Mouse (Mus musculus): ENCODE measurements around the gene Sgtb. TPM values are rescaled to one million over a fixed set of nuclear protein-coding genes. Genes with fewer than 3 reads are reported as not detected.
A peak's percentile ranks its signal among the peaks of the same experiment; 100 is the strongest.

The Sgtb gene
- total RNA-seq, 2 experiments from 2014 or later, result 101 to 102 TPM

GRCm38 (mm10) chr13:104101606-104102235 is 7.8 kb upstream of the Sgtb start:
- intact Hi-C loops (cut with DNase I), result no loop called here

GRCm38 (mm10) chr13:104108651-104109287 is 772 bp upstream of the Sgtb start:
- no peak for DNase-seq (ENCODE audit: low spot score in 2 of 2)
- intact Hi-C loops (cut with DNase I), result no loop called here

More at GRCm38 (mm10) chr13:104101606-104102235, 7.8 kb upstream of the Sgtb start:
- DNase-seq (ENCODE audit: low spot score in 2 of 2), result no peak

- intact Hi-C loops (cut with DNase I), result loop anchor here (10.0 kb wide), 1 partner anchor 185 kb away; the partner anchor contains the start of gene Erbin
- DNase-seq (ENCODE audit: low spot score in 2 of 2), result peak; percentile 40 to 72
Measured at GRCm38 (mm10) chr13:104109816-104110521, 428 bp downstream of the Sgtb start.

- DNase-seq (ENCODE audit: low spot score in 2 of 2), result no peak
Measured at GRCm38 (mm10) chr13:104110526-104110925, 985 bp downstream of the Sgtb start.

GRCm38 (mm10) chr13:104112266-104112900 is 2.8 kb downstream of the Sgtb start:
- intact Hi-C loops (cut with DNase I), result loop anchor here (10.0 kb wide), 1 partner anchor 188 kb away; the partner anchor contains the start of gene Erbin
- peak; percentile 45 to 82 for DNase-seq (ENCODE audit: low spot score in 2 of 2)

More at GRCm38 (mm10) chr13:104110526-104110925, 985 bp downstream of the Sgtb start:
- intact Hi-C loops (cut with DNase I), result loop anchor here (10.0 kb wide), 1 partner anchor 186 kb away; the partner anchor contains the start of gene Erbin

GRCm38 (mm10) chr13:104113782-104114181 is 4.2 kb downstream of the Sgtb start:
- intact Hi-C loops (cut with DNase I), result loop anchor here (10.0 kb wide), 1 partner anchor 189 kb away; the partner anchor contains the start of gene Erbin
- DNase-seq (ENCODE audit: low spot score in 2 of 2), result no peak

- DNase-seq (ENCODE audit: low spot score in 2 of 2), result peak; percentile 56 to 76
- intact Hi-C loops (cut with DNase I), result loop anchor here (10.0 kb wide), 1 partner anchor 190 kb away; the partner anchor contains the start of gene Erbin
Measured at GRCm38 (mm10) chr13:104114827-104115226, 5.3 kb downstream of the Sgtb start.

GRCm38 (mm10) chr13:104122078-104122840 is 12.7 kb downstream of the Sgtb start:
- no peak for DNase-seq (ENCODE audit: low spot score in 2 of 2)
- intact Hi-C loops (cut with DNase I), result no loop called here

- intact Hi-C loops (cut with DNase I), result no loop called here
Measured at GRCm38 (mm10) chr13:104123662-104124381, 14.3 kb downstream of the Sgtb start.

GRCm38 (mm10) chr13:104132561-104132960 is 23.0 kb downstream of the Sgtb start:
- DNase-seq (ENCODE audit: low spot score in 2 of 2), result no peak
- intact Hi-C loops (cut with DNase I), result no loop called here

More at GRCm38 (mm10) chr13:104123662-104124381, 14.3 kb downstream of the Sgtb start:
- DNase-seq (ENCODE audit: low spot score in 2 of 2), result no peak

- DNase-seq (ENCODE audit: low spot score in 2 of 2), result no peak
- intact Hi-C loops (cut with DNase I), result no loop called here
Measured at GRCm38 (mm10) chr13:104134510-104135085, 25.1 kb downstream of the Sgtb start.

GRCm38 (mm10) chr13:104139369-104140209 is 30.0 kb downstream of the Sgtb start:
- peak; percentile 90 to 94 for DNase-seq (ENCODE audit: low spot score in 2 of 2)
- intact Hi-C loops (cut with DNase I), result no loop called here

- DNase-seq (ENCODE audit: low spot score in 2 of 2), result no peak
- intact Hi-C loops (cut with DNase I), result no loop called here
Measured at GRCm38 (mm10) chr13:104144871-104145270, 35.3 kb downstream of the Sgtb start.

- intact Hi-C loops (cut with DNase I), result no loop called here
- no peak for DNase-seq (ENCODE audit: low spot score in 2 of 2)
Measured at GRCm38 (mm10) chr13:104145646-104146045, 36.1 kb downstream of the Sgtb start.

GRCm38 (mm10) chr13:104154180-104154579 is 44.6 kb downstream of the Sgtb start:
- no peak for DNase-seq (ENCODE audit: low spot score in 2 of 2)
- intact Hi-C loops (cut with DNase I), result no loop called here

- intact Hi-C loops (cut with DNase I), result no loop called here
- no peak for DNase-seq (ENCODE audit: low spot score in 2 of 2)
Measured at GRCm38 (mm10) chr13:104155106-104155505, 45.6 kb downstream of the Sgtb start.

GRCm38 (mm10) chr13:104155686-104156085 is 46.1 kb downstream of the Sgtb start:
- DNase-seq (ENCODE audit: low spot score in 2 of 2), result no peak
- intact Hi-C loops (cut with DNase I), result no loop called here

Data from left cerebral cortex, postnatal 14 days (tissue).